Mouse (Mus musculus) heart, embryonic 16.5 days (tissue): ENCODE results near the gene Tnip2. TPM values are rescaled to one million over a fixed set of nuclear protein-coding genes. Genes with fewer than 3 reads are reported as not detected.

Source experiments
- ATAC-seq: fragments of 200-750 bp; cut with Nextera tagmentation; replicated peaks from 2 replicates; pipeline ENCODE4 v1.8.0; 2017; ENCODE audit warnings: moderate number of reproducible peaks; ENCODE audit not compliant: insufficient read depth, low FRiP score; ENCODE audit errors: extremely low read depth
- H3K27ac ChIP-seq: fragments of 300-500 bp; sonication (generic); 2 replicates; pipeline ENCODE4 v1.5.1; 2014; ENCODE audit warnings: mild to moderate bottlenecking, low read length, control low read depth, moderate library complexity
- H3K27me3 ChIP-seq: fragments of 300-500 bp; sonication (generic); 2 replicates; pipeline ENCODE4 v1.6.1; 2014; ENCODE audit warnings: low read length, mixed read lengths; ENCODE audit not compliant: control insufficient read depth, insufficient read depth
- H3K36me3 ChIP-seq: fragments of 300-500 bp; sonication (generic); 2 replicates; pipeline ENCODE4 v1.6.1; 2014; ENCODE audit not compliant: control insufficient read depth, insufficient read depth
- H3K4me1 ChIP-seq: fragments of 300-500 bp; sonication (generic); 2 replicates; pipeline ENCODE4 v1.6.1; 2014; ENCODE audit warnings: low read length, mixed read lengths; ENCODE audit not compliant: control insufficient read depth, insufficient read depth
- H3K4me2 ChIP-seq: fragments of 300-500 bp; sonication (generic); 2 replicates; pipeline ENCODE4 v1.6.1; 2014; ENCODE audit warnings: low read depth, mild to moderate bottlenecking, control low read depth, low read length
- H3K4me3 ChIP-seq: fragments of 300-500 bp; sonication (generic); 2 replicates; pipeline ENCODE4 v1.5.1; 2014; ENCODE audit warnings: mild to moderate bottlenecking, control low read depth, low read length
- H3K9ac ChIP-seq: fragments of 300-500 bp; sonication (generic); 2 replicates; pipeline ENCODE4 v1.6.1; 2014; ENCODE audit warnings: low read length, control low read depth
- H3K9me3 ChIP-seq: fragments of 300-500 bp; sonication (generic); replicated peaks from 2 replicates; pipeline ENCODE4 v1.6.1; 2016; ENCODE audit warnings: low read length; ENCODE audit not compliant: control insufficient read depth
- WGBS: fragments of 180-500 bp; shearing (Covaris S2); extraction: QIAGEN DNeasy Blood & Tissue Kit; methylation state at CpG from one replicate; pipeline ENCODE4 v1.1.7; 2014; 5-methylcytosine and 5-hydroxymethylcytosine counted together
- polyA plus RNA-seq: library from polyadenylated mRNA; unstranded; fragments of >200 nt; fragmentation: Nextera tagmentation; extraction: Ambion mirVana; gene quantifications from 2 replicates; pipeline ENCODE4 v1.2.1, GENCODE M21; 2015

Gene Tnip2
- polyA plus RNA-seq, 1 experiment from 2014 or later, result 18.2 TPM

- Histone ChIP-seq H3K9ac (no peak overlapping the region), H3K4me2 (no peak overlapping the region), H3K4me3 (no peak overlapping the region), H3K27me3 (no peaks in the 10 kb centered on the region), H3K36me3 (peaks cover 38% of the 10 kb centered on the region), H3K4me1 (no peaks in the 10 kb centered on the region), H3K27ac (no peak overlapping the region), H3K9me3 (no peaks in the 10 kb centered on the region)
- WGBS, result 86% methylated on average over 1 of the region's 1 CpGs
- no peak for ATAC-seq
These were observed 54.8 kb downstream of the Tnip2 start for GRCm38 (mm10) chr5:34458994-34459393.

GRCm38 (mm10) chr5:34446207-34446606 is 67.6 kb downstream of the Tnip2 start:
- H3K4me3 ChIP-seq, result no peak overlapping the region
- H3K4me2 ChIP-seq, result no peak overlapping the region
- H3K9me3 ChIP-seq, result no peaks in the 10 kb centered on the region
- peaks cover 30% of the 10 kb centered on the region for H3K36me3 ChIP-seq
- no peak for ATAC-seq
- H3K27me3 ChIP-seq, result no peaks in the 10 kb centered on the region
- 44% methylated on average over 9 of the region's 9 CpGs for WGBS
- H3K4me1 ChIP-seq, result peaks cover 10% of the 10 kb centered on the region
- no peak overlapping the region for H3K27ac ChIP-seq
- H3K9ac ChIP-seq, result no peak overlapping the region

Other genes with a start within 250 kb of the Tnip2 start
- gene Zfyve28, start 225.5 kb downstream of the Tnip2 start, polyA plus RNA-seq, result 0.49 and 0.72 TPM in 2 replicates
- 0.08 TPM in 1 of 2 replicates, not detected in the other for gene Cfap99, start 225.4 kb downstream of the Tnip2 start, polyA plus RNA-seq
- gene Rnf4, start 177.7 kb downstream of the Tnip2 start, polyA plus RNA-seq, result 111 and 115 TPM in 2 replicates
- gene Fam193a, start 144.1 kb downstream of the Tnip2 start, polyA plus RNA-seq, result 7.3 and 7.5 TPM in 2 replicates
- 3.9 and 4.6 TPM in 2 replicates for gene Sh3bp2, start 11.8 kb upstream of the Tnip2 start, polyA plus RNA-seq
- 158 and 160 TPM in 2 replicates for gene Add1, start 59.7 kb upstream of the Tnip2 start, polyA plus RNA-seq
- 89.3 and 99.8 TPM in 2 replicates for gene Mfsd10, start 123.2 kb upstream of the Tnip2 start, polyA plus RNA-seq
- 14.2 and 17.6 TPM in 2 replicates for gene Nop14, start 146.2 kb upstream of the Tnip2 start, polyA plus RNA-seq
- gene Grk4, start 146.4 kb upstream of the Tnip2 start, polyA plus RNA-seq, result 2.2 and 2.5 TPM in 2 replicates
- 7.4 and 7.8 TPM in 2 replicates for gene Htt, start 247.7 kb upstream of the Tnip2 start, polyA plus RNA-seq